In genomic region chr4:42933630-42934029, GRCm38 (mm10) we compare ENCODE assay signal across 8 mouse cellular contexts. TPM values are rescaled to one million over a fixed set of nuclear protein-coding genes. Genes with fewer than 3 reads are reported as not detected.
DNase-seq lines count a peak whose midpoint lies in the region; ATAC-seq and TF ChIP-seq lines count a peak whose summit lies in the region.

No protein-coding gene starts in this region.

- peaks cover 39% of the 10 kb centered on the region for H3K27me3 ChIP-seq in embryonic facial prominence, embryonic 12.5 days
- peaks cover 4% of the 10 kb centered on the region; the same call in 1 of the 2 replicates for H3K27me3 ChIP-seq in intestine, postnatal 0 days (replicated peaks; ENCODE audit: control insufficient read depth, insufficient read depth, low read length)
- peaks cover 66% of the 10 kb centered on the region for H3K27me3 ChIP-seq in liver, embryonic 12.5 days (replicated peaks)
- H3K27me3 ChIP-seq in midbrain, embryonic 16.5 days (ENCODE audit: control insufficient read depth, insufficient read depth, low read depth, low read length), result no peaks in the 10 kb centered on the region

- no peaks in the 10 kb centered on the region for H3K9me3 ChIP-seq in embryonic facial prominence, embryonic 12.5 days
- no peaks in the 10 kb centered on the region for H3K9me3 ChIP-seq in intestine, postnatal 0 days (ENCODE audit: control insufficient read depth)
- no peaks in the 10 kb centered on the region for H3K9me3 ChIP-seq in liver, embryonic 12.5 days (replicated peaks)
- no peaks in the 10 kb centered on the region for H3K9me3 ChIP-seq in midbrain, embryonic 16.5 days (replicated peaks; ENCODE audit: control insufficient read depth, low read length, poor library complexity, severe bottlenecking)

- no peak for ATAC-seq in embryonic facial prominence, embryonic 12.5 days (ENCODE audit: insufficient number of reproducible peaks, insufficient read depth, low FRiP score, low TSS enrichment)
- ATAC-seq in intestine, postnatal 0 days, result peak; percentile 61; the same call in 1 of the 2 replicates
- ATAC-seq in liver, embryonic 12.5 days, result no peak; the same call in 1 of the 2 replicates
- ATAC-seq in midbrain, embryonic 16.5 days, result peak; percentile 64; the same call in 1 of the 2 replicates

- peak overlapping the region; percentile 33 for H3K4me2 ChIP-seq in embryonic facial prominence, embryonic 12.5 days (replicated peaks)
- peak overlapping the region; percentile 59 for H3K4me2 ChIP-seq in intestine, postnatal 0 days (replicated peaks; ENCODE audit: low read depth)
- H3K4me2 ChIP-seq in liver, embryonic 12.5 days, result peak overlapping the region; percentile 35
- peak overlapping the region; percentile 32 for H3K4me2 ChIP-seq in midbrain, embryonic 16.5 days (ENCODE audit: low read length)

- H3K36me3 ChIP-seq in embryonic facial prominence, embryonic 12.5 days, result no peaks in the 10 kb centered on the region
- no peaks in the 10 kb centered on the region for H3K36me3 ChIP-seq in intestine, postnatal 0 days (ENCODE audit: control insufficient read depth, insufficient read depth)
- H3K36me3 ChIP-seq in liver, embryonic 12.5 days, result no peaks in the 10 kb centered on the region
- H3K36me3 ChIP-seq in midbrain, embryonic 16.5 days (ENCODE audit: control insufficient read depth, insufficient read depth, low read length), result no peaks in the 10 kb centered on the region; the same call in 1 of the 2 replicates

- no peak overlapping the region for H3K9ac ChIP-seq in embryonic facial prominence, embryonic 12.5 days
- no peak overlapping the region for H3K9ac ChIP-seq in intestine, postnatal 0 days (ENCODE audit: low read depth, low read length)
- H3K9ac ChIP-seq in liver, embryonic 12.5 days, result no peak overlapping the region
- H3K9ac ChIP-seq in midbrain, embryonic 16.5 days (ENCODE audit: low read depth, low read length), result no peak overlapping the region

- no peak overlapping the region for H3K27ac ChIP-seq in embryonic facial prominence, embryonic 12.5 days
- no peak overlapping the region for H3K27ac ChIP-seq in intestine, postnatal 0 days (ENCODE audit: low read depth, low read length)
- no peak overlapping the region for H3K27ac ChIP-seq in liver, embryonic 12.5 days
- no peak overlapping the region for H3K27ac ChIP-seq in midbrain, embryonic 16.5 days (ENCODE audit: low read length)

- 4% methylated on average over 22 of the region's 22 CpGs for WGBS in embryonic facial prominence, embryonic 12.5 days
- 6% methylated on average over 22 of the region's 22 CpGs for WGBS in intestine, postnatal 0 days
- 5% methylated on average over 22 of the region's 22 CpGs for WGBS in liver, embryonic 12.5 days (ENCODE audit: insufficient replicate concordance)
- WGBS in midbrain, embryonic 16.5 days, result 9% methylated on average over 22 of the region's 22 CpGs

- peak; percentile 45 to 56 for DNase-seq in adrenal gland, adult 18-20 months (ENCODE audit: low spot score in 2 of 2)
- no peak for DNase-seq in adrenal gland, postnatal 4 days (ENCODE audit: low spot score in 2 of 2)
- DNase-seq in heart, adult 8-10 months (ENCODE audit: low spot score), result peak; percentile 55
- peak; percentile 37 for DNase-seq in urinary bladder, adult 2 months (ENCODE audit: low spot score)

- peak overlapping the region; percentile 0; the same call in 1 of the 2 replicates for H3K4me3 ChIP-seq in embryonic facial prominence, embryonic 12.5 days
- H3K4me3 ChIP-seq in intestine, postnatal 0 days (ENCODE audit: low read depth, low read length), result peak overlapping the region; percentile 5; the same call in 1 of the 2 replicates
- no peak overlapping the region for H3K4me3 ChIP-seq in liver, embryonic 12.5 days
- no peak overlapping the region for H3K4me3 ChIP-seq in midbrain, embryonic 16.5 days (ENCODE audit: low read depth, low read length)

- peak; percentile 56 for TF ChIP-seq CTCF in intestine, postnatal 0 days (IDR thresholded peaks at IDR 0.05; ENCODE audit: low read depth)

- peaks cover 7% of the 10 kb centered on the region; the same call in 1 of the 2 replicates for H3K4me1 ChIP-seq in embryonic facial prominence, embryonic 12.5 days
- no peaks in the 10 kb centered on the region for H3K4me1 ChIP-seq in intestine, postnatal 0 days (replicated peaks; ENCODE audit: control insufficient read depth, insufficient read depth, low read length)
- H3K4me1 ChIP-seq in liver, embryonic 12.5 days, result peaks cover 2% of the 10 kb centered on the region; the same call in 1 of the 2 replicates
- H3K4me1 ChIP-seq in midbrain, embryonic 16.5 days (ENCODE audit: control insufficient read depth, insufficient read depth, low read length), result peaks cover 5% of the 10 kb centered on the region; the same call in 1 of the 2 replicates

RNA-seq across cellular contexts. Expression of gene Dnajb5, which starts 16.0 kb away (rescaled TPM):
- total RNA-seq in adrenal gland, adult 18-20 months (2021), result 10 to 100 TPM; 17.0 to 24.2 TPM
- total RNA-seq in adrenal gland, postnatal 4 days (2021), result 10 to 100 TPM; 17.7 to 19.1 TPM
- polyA plus RNA-seq in embryonic facial prominence, embryonic 12.5 days (2016; fragmentation: Nextera tagmentation; extraction: Ambion mirVana), result 8.0 and 10.4 TPM in 2 replicates
- total RNA-seq in heart, adult 8-10 months (2022), result 100 to 1,000 TPM in 2 of 4 experiments, 10 to 100 TPM in 2; 65.1 to 119 (median 88.0) TPM
- 7.5 and 8.8 TPM in 2 replicates for polyA plus RNA-seq in intestine, postnatal 0 days (2015; fragmentation: Nextera tagmentation; extraction: Ambion mirVana)
- 0.94 and 1.2 TPM in 2 replicates for polyA plus RNA-seq in liver, embryonic 12.5 days (2016; fragmentation: Nextera tagmentation; extraction: Ambion mirVana)
- 53.8 and 56.8 TPM in 2 replicates for polyA plus RNA-seq in midbrain, embryonic 16.5 days (2015; fragmentation: Nextera tagmentation; extraction: Ambion mirVana)
- polyA plus RNA-seq in urinary bladder, adult 2 months (2012; rRNA removed), result 26.1 and 46.1 TPM in 2 replicates

RNA-seq across cellular contexts. Expression of gene Phf24, which starts 17.2 kb away (rescaled TPM):
- 1 to 10 TPM; 1.6 to 1.8 TPM for total RNA-seq in adrenal gland, adult 18-20 months (2021)
- total RNA-seq in adrenal gland, postnatal 4 days (2021), result 1 to 10 TPM; 3.4 to 5.4 TPM
- 2.4 and 2.5 TPM in 2 replicates for polyA plus RNA-seq in embryonic facial prominence, embryonic 12.5 days (2016; fragmentation: Nextera tagmentation; extraction: Ambion mirVana)
- 1 to 10 TPM; 4.3 to 9.8 (median 7.0) TPM for total RNA-seq in heart, adult 8-10 months (2022)
- polyA plus RNA-seq in intestine, postnatal 0 days (2015; fragmentation: Nextera tagmentation; extraction: Ambion mirVana), result 0.73 and 1.0 TPM in 2 replicates
- polyA plus RNA-seq in liver, embryonic 12.5 days (2016; fragmentation: Nextera tagmentation; extraction: Ambion mirVana), result 0.18 and 0.26 TPM in 2 replicates
- 44.1 and 45.8 TPM in 2 replicates for polyA plus RNA-seq in midbrain, embryonic 16.5 days (2015; fragmentation: Nextera tagmentation; extraction: Ambion mirVana)
- 4.0 and 4.7 TPM in 2 replicates for polyA plus RNA-seq in urinary bladder, adult 2 months (2012; rRNA removed)

RNA-seq across cellular contexts. Expression of gene 1700022I11Rik, which starts 35.8 kb away (rescaled TPM):
- not detected for total RNA-seq in adrenal gland, adult 18-20 months (2021)
- not detected for total RNA-seq in adrenal gland, postnatal 4 days (2021)
- 0.56 and 0.70 TPM in 2 replicates for polyA plus RNA-seq in embryonic facial prominence, embryonic 12.5 days (2016; fragmentation: Nextera tagmentation; extraction: Ambion mirVana)
- total RNA-seq in heart, adult 8-10 months (2022), result not detected
- 0.43 TPM in 1 of 2 replicates, not detected in the other for polyA plus RNA-seq in intestine, postnatal 0 days (2015; fragmentation: Nextera tagmentation; extraction: Ambion mirVana)
- polyA plus RNA-seq in liver, embryonic 12.5 days (2016; fragmentation: Nextera tagmentation; extraction: Ambion mirVana), result 0.20 and 0.47 TPM in 2 replicates
- 0.43 and 0.57 TPM in 2 replicates for polyA plus RNA-seq in midbrain, embryonic 16.5 days (2015; fragmentation: Nextera tagmentation; extraction: Ambion mirVana)
- not detected in 2 replicates for polyA plus RNA-seq in urinary bladder, adult 2 months (2012; rRNA removed)

RNA-seq across cellular contexts. Expression of gene Fam205c, which starts 59.6 kb away (rescaled TPM):
- under 1 TPM in 1 of 2 experiments, not detected in 1; 0.19 TPM for total RNA-seq in adrenal gland, adult 18-20 months (2021)
- not detected for total RNA-seq in adrenal gland, postnatal 4 days (2021)
- polyA plus RNA-seq in embryonic facial prominence, embryonic 12.5 days (2016; fragmentation: Nextera tagmentation; extraction: Ambion mirVana), result 0.74 and 1.6 TPM in 2 replicates
- total RNA-seq in heart, adult 8-10 months (2022), result 10 to 100 TPM in 2 of 4 experiments, 1 to 10 TPM in 2; 7.5 to 11.8 (median 10.3) TPM
- polyA plus RNA-seq in intestine, postnatal 0 days (2015; fragmentation: Nextera tagmentation; extraction: Ambion mirVana), result 0.16 TPM in 1 of 2 replicates, not detected in the other
- polyA plus RNA-seq in liver, embryonic 12.5 days (2016; fragmentation: Nextera tagmentation; extraction: Ambion mirVana), result 0.24 and 0.33 TPM in 2 replicates
- 2.0 and 2.3 TPM in 2 replicates for polyA plus RNA-seq in midbrain, embryonic 16.5 days (2015; fragmentation: Nextera tagmentation; extraction: Ambion mirVana)
- polyA plus RNA-seq in urinary bladder, adult 2 months (2012; rRNA removed), result not detected in 2 replicates

Comparison
In these comparisons a context has a peak if more than half of its experiments do, and no peak if none do; other contexts are left out.
1. DNase-seq: peak in adrenal gland, adult 18-20 months (2 of 2), heart, adult 8-10 months (single experiment) and urinary bladder, adult 2 months (single experiment); none in adrenal gland, postnatal 4 days (0 of 2).
2. ATAC-seq: peak in intestine, postnatal 0 days (single experiment) and midbrain, embryonic 16.5 days (single experiment); none in embryonic facial prominence, embryonic 12.5 days (single experiment) and liver, embryonic 12.5 days (single experiment).
3. H3K4me3 ChIP-seq: peak in embryonic facial prominence, embryonic 12.5 days (single experiment) and intestine, postnatal 0 days (single experiment); none in liver, embryonic 12.5 days (single experiment) and midbrain, embryonic 16.5 days (single experiment).
4. Peak in every context shown above with its lines, with median percentiles within 50 percentile points of each other: H3K4me2 ChIP-seq.